Mouse (Mus musculus): Measurements from ENCODE around the gene Rho.

Rho gene

DNA sequence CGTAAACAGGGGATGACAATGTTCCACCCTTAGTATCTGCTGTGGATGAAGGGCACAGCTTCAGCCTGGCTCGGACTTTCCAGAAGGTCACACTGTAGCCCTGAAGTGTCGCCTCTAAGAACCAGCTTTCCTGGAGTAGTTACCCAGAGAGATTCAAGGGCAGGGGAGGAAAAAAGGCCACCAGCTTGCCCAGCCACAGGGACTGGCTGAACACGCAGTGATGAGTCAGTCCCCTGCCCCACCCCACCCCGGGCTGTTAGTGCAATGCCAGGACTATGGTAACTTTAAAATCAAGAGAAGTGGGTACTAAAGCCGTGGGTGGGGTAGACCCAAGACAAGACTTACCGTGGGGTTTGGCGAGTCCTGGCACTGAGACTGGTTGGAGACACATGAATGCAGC lies 44.1 kb downstream of the Rho start:
- DNase-seq (ENCODE audit: low read depth, low spot score), result no peak

GRCm38 (mm10) chr6:115977810-115978209 lies 46.3 kb downstream of the Rho start:
- no peak for DNase-seq (ENCODE audit: low read depth, low spot score)

GRCm38 (mm10) chr6:115978596-115978995 lies 47.0 kb downstream of the Rho start:
- peak; percentile 16 for DNase-seq (ENCODE audit: low read depth, low spot score)

- DNase-seq (ENCODE audit: low read depth, low spot score), result no peak
Measured at GRCm38 (mm10) chr6:115982889-115983288, 51.3 kb downstream of the Rho start.

DNA sequence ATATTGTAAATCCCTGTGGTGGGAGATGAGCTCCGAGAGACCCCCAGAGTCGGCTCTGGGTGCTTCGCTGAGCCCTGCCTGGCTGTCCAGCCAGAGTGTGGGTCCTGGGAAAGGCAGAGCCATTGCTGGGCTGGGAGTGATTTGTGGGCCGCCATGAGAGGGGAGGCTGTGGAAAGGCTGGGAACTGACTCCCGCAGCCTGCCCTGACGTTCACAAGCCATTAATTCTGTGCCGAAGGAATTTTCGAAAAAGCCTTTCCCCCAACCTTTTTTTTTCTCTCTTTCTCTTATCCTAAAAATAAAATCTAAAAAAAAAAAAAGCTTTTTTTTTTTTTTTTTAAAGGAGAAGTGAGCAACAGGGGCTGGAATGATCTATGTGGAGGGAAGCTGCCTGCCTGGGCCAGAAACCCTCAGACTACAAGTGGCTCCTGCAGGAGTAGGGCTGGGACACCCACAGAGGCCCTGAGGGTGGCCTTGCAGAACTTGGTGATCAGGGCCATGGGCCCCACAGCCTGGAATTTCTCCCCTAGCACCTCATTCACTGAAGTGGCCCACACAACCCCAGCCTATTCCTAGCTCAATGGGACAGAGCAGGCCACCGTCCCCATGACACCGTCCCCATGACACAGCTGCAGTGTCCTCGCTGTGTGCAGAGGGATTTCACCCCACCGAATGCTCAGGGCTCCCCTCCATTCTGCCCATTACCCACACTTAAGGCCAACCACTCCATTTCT lies 51.9 kb downstream of the Rho start:
- no peak for DNase-seq (ENCODE audit: low read depth, low spot score)

DNA sequence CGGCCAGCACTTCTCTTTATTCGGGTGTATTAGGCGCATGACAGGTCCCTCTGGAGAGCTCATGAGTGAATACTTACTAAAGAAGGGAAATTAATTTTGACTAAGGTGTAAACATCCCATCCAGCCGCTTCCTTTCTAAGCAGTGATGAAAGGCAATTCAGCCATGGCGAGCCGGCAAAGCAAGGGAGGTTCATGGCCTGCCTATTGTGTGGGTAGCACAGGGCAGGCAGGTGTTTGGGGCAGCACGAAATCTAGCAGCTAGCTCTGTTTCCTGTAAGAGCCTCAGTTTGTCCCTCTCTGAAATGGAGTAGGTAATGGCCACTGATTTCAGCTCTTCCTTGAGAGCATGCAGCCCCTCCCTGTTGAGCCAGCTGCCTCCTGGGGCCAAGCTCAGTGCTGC lies 53.0 kb downstream of the Rho start:
- DNase-seq (ENCODE audit: low read depth, low spot score), result no peak

DNA sequence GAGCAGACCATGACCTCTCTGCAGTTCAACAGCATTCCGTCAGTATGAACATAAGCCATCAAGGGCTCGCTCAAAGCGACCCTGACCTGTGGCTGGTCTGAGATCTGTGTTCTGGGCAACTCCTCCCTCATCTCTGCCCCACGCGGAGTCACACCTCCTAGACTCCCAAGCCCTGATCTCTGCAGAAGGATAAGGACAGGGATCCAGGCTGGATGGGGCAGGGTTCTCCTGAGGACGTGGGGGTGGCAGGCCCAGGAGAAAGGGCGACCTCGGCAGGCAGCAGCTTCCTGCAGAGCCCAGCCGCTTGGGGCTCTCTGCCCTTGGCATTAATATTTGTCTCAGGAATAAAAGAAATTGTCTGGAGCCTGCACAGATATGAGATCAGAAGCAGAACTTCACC lies 54.1 kb downstream of the Rho start:
- no peak for DNase-seq (ENCODE audit: low read depth, low spot score)

- no peak for DNase-seq (ENCODE audit: low read depth, low spot score)
Measured at GRCm38 (mm10) chr6:115986472-115987095, 55.0 kb downstream of the Rho start.

GRCm38 (mm10) chr6:115987096-115987747 lies 55.7 kb downstream of the Rho start:
- peak; percentile 48 for DNase-seq (ENCODE audit: low read depth, low spot score)

DNA sequence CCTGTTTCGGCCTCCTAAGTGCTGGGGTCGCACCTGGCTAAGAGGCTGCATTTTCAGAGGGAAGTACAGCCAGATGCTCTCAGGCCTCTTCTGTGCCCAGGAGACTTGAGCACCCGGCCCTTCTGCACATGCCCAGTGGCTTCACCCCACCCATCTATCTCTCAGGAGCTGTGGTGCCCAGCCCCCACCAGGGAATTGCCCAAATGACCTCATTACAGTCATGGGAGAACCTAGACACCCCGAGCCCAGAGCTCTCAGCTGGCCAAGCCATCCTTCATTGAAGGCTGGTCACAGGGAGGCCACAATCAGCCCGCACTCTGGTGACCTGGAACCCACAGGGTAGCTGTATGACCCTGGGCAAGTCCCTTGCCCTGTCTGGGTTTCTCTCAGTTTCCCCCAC lies 57.5 kb downstream of the Rho start:
- DNase-seq (ENCODE audit: low read depth, low spot score), result peak; percentile 61

DNA sequence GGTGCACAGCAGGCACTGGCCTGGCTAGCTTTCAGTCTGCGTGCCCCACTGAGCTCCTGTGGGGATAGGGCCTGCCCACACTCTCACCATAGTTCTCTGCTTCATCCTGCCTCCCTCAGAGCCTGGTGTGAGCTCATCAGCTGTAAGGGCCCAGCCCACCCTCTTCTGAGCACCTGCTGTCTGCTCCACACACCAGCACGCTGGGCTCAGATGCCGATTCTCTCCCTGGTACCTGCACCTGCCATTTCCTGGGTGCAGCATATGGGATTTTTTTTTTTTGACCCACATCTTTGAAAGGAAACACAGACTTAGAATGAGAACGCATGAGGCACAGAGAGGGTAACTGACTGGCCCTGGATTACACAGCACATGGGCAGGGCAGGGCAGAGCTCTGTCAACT lies 58.1 kb downstream of the Rho start:
- DNase-seq (ENCODE audit: low read depth, low spot score), result peak; percentile 76

Measured in A20 (cell line).